Mouse (Mus musculus): ENCODE measurements around the gene Adamtsl1. TPM values are rescaled to one million over a fixed set of nuclear protein-coding genes. Genes with fewer than 3 reads are reported as not detected.

Adamtsl1 gene
- total and polyA plus RNA-seq, 3 experiments: 0.05 TPM; not detected in 2

GRCm38 (mm10) chr4:86045876-86046275 is 531.9 kb downstream of the Adamtsl1 start:
- Histone ChIP-seq H3K36me3 (replicated peaks) (no peaks in the 10 kb centered on the region), H3K27me3 (ENCODE audit: insufficient read depth, low read length) (peaks cover 3% of the 10 kb centered on the region; the same call in 1 of the 2 replicates), H3K4me1 (ENCODE audit: insufficient read depth, low read depth, low read length) (0 out of 2 replicates have a peak, but pooled peaks cover 3% of the 10 kb centered on the region), H3K4me3 (ENCODE audit: low read depth, low read length) (no peak overlapping the region), H3K9me3 (replicated peaks) (no peaks in the 10 kb centered on the region)
- DNase-seq (ENCODE audit: low spot score) (no peak), ATAC-seq (ENCODE audit: extremely low read depth, insufficient number of reproducible peaks, low FRiP score, poor library complexity, severe bottlenecking) (no peak)
- no peak for TF ChIP-seq GATA2 (IDR thresholded peaks at IDR 0.05; ENCODE audit: borderline replicate concordance, low read depth, low read length)
- TF ChIP-seq GATA1 (IDR thresholded peaks at IDR 0.05; ENCODE audit: borderline replicate concordance, low read length): no peak
- TF ChIP-seq POLR2AphosphoS5 (IDR thresholded peaks at IDR 0.05; ENCODE audit: insufficient replicate concordance, low read depth, low read length): no peak
- no peak for TF ChIP-seq TAL1 (conservative IDR thresholded peaks at IDR 0.05; ENCODE audit: low read depth, low read length)
- TF ChIP-seq CTCF (IDR thresholded peaks at IDR 0.05; ENCODE audit: low read depth, low read length): no peak

- DNase-seq (ENCODE audit: low spot score) (no peak), ATAC-seq (ENCODE audit: extremely low read depth, insufficient number of reproducible peaks, low FRiP score, poor library complexity, severe bottlenecking) (no peak)
- Histone ChIP-seq H3K4me3 (ENCODE audit: low read depth, low read length) (no peak overlapping the region), H3K36me3 (replicated peaks) (no peaks in the 10 kb centered on the region), H3K9me3 (replicated peaks) (no peaks in the 10 kb centered on the region), H3K27me3 (ENCODE audit: insufficient read depth, low read length) (peaks cover 3% of the 10 kb centered on the region; the same call in 1 of the 2 replicates), H3K4me1 (ENCODE audit: insufficient read depth, low read depth, low read length) (0 out of 2 replicates have a peak, but pooled peaks cover 3% of the 10 kb centered on the region)
- TF ChIP-seq POLR2AphosphoS5 (IDR thresholded peaks at IDR 0.05; ENCODE audit: insufficient replicate concordance, low read depth, low read length) (no peak), GATA2 (IDR thresholded peaks at IDR 0.05; ENCODE audit: borderline replicate concordance, low read depth, low read length) (no peak), CTCF (IDR thresholded peaks at IDR 0.05; ENCODE audit: low read depth, low read length) (no peak), TAL1 (conservative IDR thresholded peaks at IDR 0.05; ENCODE audit: low read depth, low read length) (no peak), GATA1 (IDR thresholded peaks at IDR 0.05; ENCODE audit: borderline replicate concordance, low read length) (no peak)
These were observed 532.9 kb downstream of the Adamtsl1 start for GRCm38 (mm10) chr4:86046881-86047280.

GRCm38 (mm10) chr4:86053487-86054237 is 539.7 kb downstream of the Adamtsl1 start:
- ATAC-seq (ENCODE audit: extremely low read depth, insufficient number of reproducible peaks, low FRiP score, poor library complexity, severe bottlenecking) (no peak), DNase-seq (ENCODE audit: low spot score) (no peak)
- H3K4me3 ChIP-seq (ENCODE audit: low read depth, low read length): no peak overlapping the region
- TF ChIP-seq TAL1 (conservative IDR thresholded peaks at IDR 0.05; ENCODE audit: low read depth, low read length): no peak
- no peak for TF ChIP-seq GATA1 (IDR thresholded peaks at IDR 0.05; ENCODE audit: borderline replicate concordance, low read length)
- TF ChIP-seq GATA2 (IDR thresholded peaks at IDR 0.05; ENCODE audit: borderline replicate concordance, low read depth, low read length): no peak
- TF ChIP-seq POLR2AphosphoS5 (IDR thresholded peaks at IDR 0.05; ENCODE audit: insufficient replicate concordance, low read depth, low read length): no peak
- TF ChIP-seq CTCF (IDR thresholded peaks at IDR 0.05; ENCODE audit: low read depth, low read length): no peak
- H3K27me3 ChIP-seq (ENCODE audit: insufficient read depth, low read length): peaks cover 7% of the 10 kb centered on the region
- no peaks in the 10 kb centered on the region for H3K4me1 ChIP-seq (ENCODE audit: insufficient read depth, low read depth, low read length)
- no peaks in the 10 kb centered on the region for H3K36me3 ChIP-seq (replicated peaks)
- no peaks in the 10 kb centered on the region for H3K9me3 ChIP-seq (replicated peaks)

- no peak for ATAC-seq (ENCODE audit: extremely low read depth, insufficient number of reproducible peaks, low FRiP score, poor library complexity, severe bottlenecking)
- TF ChIP-seq GATA2 (IDR thresholded peaks at IDR 0.05; ENCODE audit: borderline replicate concordance, low read depth, low read length): no peak
- TF ChIP-seq TAL1 (conservative IDR thresholded peaks at IDR 0.05; ENCODE audit: low read depth, low read length): no peak
- TF ChIP-seq POLR2AphosphoS5 (IDR thresholded peaks at IDR 0.05; ENCODE audit: insufficient replicate concordance, low read depth, low read length): no peak
- no peak for TF ChIP-seq GATA1 (IDR thresholded peaks at IDR 0.05; ENCODE audit: borderline replicate concordance, low read length)
- no peak for TF ChIP-seq CTCF (IDR thresholded peaks at IDR 0.05; ENCODE audit: low read depth, low read length)
- H3K27me3 ChIP-seq (ENCODE audit: insufficient read depth, low read length): peaks cover 9% of the 10 kb centered on the region
These were observed 546.6 kb downstream of the Adamtsl1 start for GRCm38 (mm10) chr4:86060614-86061013.

GRCm38 (mm10) chr4:86068376-86068775 is 554.4 kb downstream of the Adamtsl1 start:
- H3K9me3 ChIP-seq (replicated peaks): no peaks in the 10 kb centered on the region
- no peaks in the 10 kb centered on the region for H3K4me1 ChIP-seq (ENCODE audit: insufficient read depth, low read depth, low read length)
- DNase-seq (ENCODE audit: low spot score) (no peak), ATAC-seq (ENCODE audit: extremely low read depth, insufficient number of reproducible peaks, low FRiP score, poor library complexity, severe bottlenecking) (no peak)
- no peaks in the 10 kb centered on the region for H3K36me3 ChIP-seq (replicated peaks)
- no peaks in the 10 kb centered on the region; the same call in 1 of the 2 replicates for H3K27me3 ChIP-seq (ENCODE audit: insufficient read depth, low read length)
- H3K4me3 ChIP-seq (ENCODE audit: low read depth, low read length): no peak overlapping the region
- TF ChIP-seq GATA2 (IDR thresholded peaks at IDR 0.05; ENCODE audit: borderline replicate concordance, low read depth, low read length) (no peak), POLR2AphosphoS5 (IDR thresholded peaks at IDR 0.05; ENCODE audit: insufficient replicate concordance, low read depth, low read length) (no peak), GATA1 (IDR thresholded peaks at IDR 0.05; ENCODE audit: borderline replicate concordance, low read length) (no peak), TAL1 (conservative IDR thresholded peaks at IDR 0.05; ENCODE audit: low read depth, low read length) (no peak), CTCF (IDR thresholded peaks at IDR 0.05; ENCODE audit: low read depth, low read length) (no peak)

More at GRCm38 (mm10) chr4:86060614-86061013, 546.6 kb downstream of the Adamtsl1 start:
- Histone ChIP-seq H3K36me3 (replicated peaks) (no peaks in the 10 kb centered on the region), H3K4me3 (ENCODE audit: low read depth, low read length) (no peak overlapping the region), H3K4me1 (ENCODE audit: insufficient read depth, low read depth, low read length) (no peaks in the 10 kb centered on the region), H3K9me3 (replicated peaks) (no peaks in the 10 kb centered on the region)
- DNase-seq (ENCODE audit: low spot score): no peak

Measured in G1E (cell line).